Mouse (Mus musculus): Measurements from ENCODE around the gene Ly6g6e.

Ly6g6e gene

DNA sequence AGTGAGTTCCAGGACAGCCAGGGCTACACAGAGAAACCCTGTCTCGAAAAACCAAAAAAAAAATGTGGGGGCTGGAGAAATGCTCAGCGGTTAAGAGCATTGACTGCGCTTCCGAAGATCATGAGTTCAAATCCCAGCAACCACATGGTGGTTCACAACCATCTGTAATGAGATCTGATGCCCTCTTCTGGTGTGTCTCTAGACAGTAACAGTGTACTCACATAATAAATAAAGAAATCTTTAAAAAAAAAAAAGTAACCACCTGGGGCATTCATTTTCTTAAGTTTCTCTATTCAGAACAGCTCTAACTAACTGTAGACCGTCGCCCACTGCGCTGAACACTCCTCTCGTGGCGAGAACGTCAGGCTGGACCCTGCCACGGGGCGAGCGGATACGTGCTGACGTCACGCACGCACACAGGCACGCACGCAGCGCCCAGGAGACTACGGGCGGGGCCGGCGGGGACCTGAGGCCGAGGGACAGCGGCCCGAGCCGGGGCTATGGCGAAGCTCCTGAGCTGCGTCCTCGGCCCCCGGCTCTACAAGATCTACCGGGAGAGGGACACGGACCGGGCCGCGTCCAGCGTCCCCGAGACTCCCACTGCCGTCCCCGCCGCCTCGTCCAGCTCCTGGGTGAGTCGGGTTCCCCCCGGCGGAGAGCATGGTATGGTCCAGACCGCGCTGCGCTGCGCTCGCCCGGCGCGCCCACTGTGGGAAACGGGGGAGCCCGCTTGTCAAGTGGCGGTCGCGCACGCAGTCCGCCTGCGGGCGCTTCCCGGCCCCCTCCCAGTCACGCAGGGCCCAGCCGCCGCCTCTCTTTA lies 12.3 kb downstream of the Ly6g6e start, which contains the start of gene Abhd16a:
Abhd16a (plus strand) TSS at position 439 of the 820 bp plus-strand sequence.
- no peak for TF ChIP-seq CTCF (conservative IDR thresholded peaks at IDR 0.05; ENCODE audit: low read length)
- TF ChIP-seq POU5F1 (IDR thresholded peaks at IDR 0.05; ENCODE audit: borderline replicate concordance, low read length), result no peak
- TF ChIP-seq NANOG (IDR thresholded peaks at IDR 0.05; ENCODE audit: borderline replicate concordance, low read length), result no peak
- H3K36me3 ChIP-seq (ENCODE audit: insufficient read depth, low read length), result peaks cover 36% of the 10 kb centered on the region
- no peaks in the 10 kb centered on the region for H3K9me3 ChIP-seq (ENCODE audit: low read length)
- peak within 1 kb of the TSS; percentile 88 for H3K4me3 ChIP-seq (replicated peaks; ENCODE audit: low read length)
- peaks cover 36% of the 10 kb centered on the region for H3K4me1 ChIP-seq (replicated peaks; ENCODE audit: low read depth, low read length)
- H3K27me3 ChIP-seq (ENCODE audit: insufficient read depth, low read length), result 0 out of 2 replicates have a peak, but pooled peaks cover 2% of the 10 kb centered on the region

DNA sequence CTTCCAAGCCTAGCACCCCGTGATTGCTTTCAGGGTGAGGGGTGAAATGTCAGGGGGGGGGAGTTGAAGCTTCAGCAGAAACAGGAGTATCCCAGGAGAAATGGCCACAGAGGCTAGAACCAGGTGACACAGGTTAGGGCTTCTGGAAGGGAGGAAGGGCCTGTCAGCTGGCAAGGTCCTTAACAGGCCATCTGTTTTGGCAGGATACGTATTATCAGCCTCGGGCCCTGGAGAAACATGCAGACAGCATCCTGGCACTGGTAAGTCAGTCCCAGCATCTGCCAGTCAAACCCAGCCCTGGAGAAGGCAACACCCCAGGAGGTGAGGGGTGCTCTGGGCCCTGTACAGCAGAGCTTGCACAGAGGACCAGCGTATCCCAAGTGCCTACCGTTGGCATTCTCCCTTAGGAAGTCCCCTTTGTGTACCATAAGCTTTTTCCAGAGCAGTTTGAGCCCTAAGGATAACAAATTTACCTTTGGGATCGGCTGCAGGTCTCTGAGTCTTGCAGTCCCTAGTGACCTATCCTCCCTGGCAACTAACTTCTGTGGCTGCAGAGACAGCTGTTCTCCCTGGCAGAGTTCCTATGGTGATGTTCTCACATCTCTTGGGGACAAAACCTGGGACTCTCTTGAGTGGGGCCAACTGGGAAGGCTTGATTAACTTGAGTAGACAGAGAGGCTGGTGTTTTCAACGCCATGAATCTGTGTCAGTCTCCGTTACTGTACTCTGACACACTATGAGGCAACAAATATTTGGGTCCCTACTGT lies 13.6 kb downstream of the Ly6g6e start:
- no peak for TF ChIP-seq POU5F1 (IDR thresholded peaks at IDR 0.05; ENCODE audit: borderline replicate concordance, low read length)
- TF ChIP-seq NANOG (IDR thresholded peaks at IDR 0.05; ENCODE audit: borderline replicate concordance, low read length), result no peak
- no peak for TF ChIP-seq CTCF (conservative IDR thresholded peaks at IDR 0.05; ENCODE audit: low read length)

DNA sequence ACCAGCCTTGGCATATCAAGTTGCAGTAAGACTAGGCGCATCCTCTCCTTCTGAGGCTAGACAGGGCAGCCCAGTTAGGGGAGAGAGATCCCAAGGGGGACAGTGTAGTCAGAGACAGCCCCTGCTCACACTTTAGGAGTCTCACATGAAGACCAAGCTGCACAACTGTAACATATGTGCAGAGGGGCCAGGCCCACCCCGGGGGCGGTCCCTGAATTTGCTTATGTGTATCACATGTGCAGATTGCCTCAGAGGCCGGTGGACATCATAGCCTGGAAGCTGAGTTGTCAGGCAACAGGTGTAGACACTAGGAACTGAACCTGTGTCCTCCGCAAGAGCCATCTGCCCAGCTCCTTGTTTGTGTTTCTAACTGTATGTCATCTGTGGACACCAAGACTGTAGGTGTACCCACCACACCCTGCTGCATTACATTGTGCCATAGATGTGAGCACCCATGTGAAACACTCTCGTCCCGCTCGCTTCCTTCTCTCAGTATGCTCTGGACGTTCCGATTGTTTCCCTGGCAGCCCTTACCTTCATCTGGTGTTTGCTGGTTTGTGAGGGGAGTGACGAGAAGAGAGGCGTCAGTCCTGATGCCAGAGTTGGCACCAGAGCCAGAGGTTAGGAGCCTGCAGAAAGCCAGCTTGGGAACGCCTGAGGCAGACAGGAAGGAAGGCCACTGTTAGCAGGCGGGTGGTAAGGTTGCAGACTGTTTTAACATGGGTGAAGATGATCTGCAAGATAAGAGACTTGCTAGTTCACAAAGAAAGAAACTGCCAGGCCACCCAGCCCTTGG lies 15.9 kb downstream of the Ly6g6e start:
- no peak for TF ChIP-seq POU5F1 (IDR thresholded peaks at IDR 0.05; ENCODE audit: borderline replicate concordance, low read length)
- TF ChIP-seq NANOG (IDR thresholded peaks at IDR 0.05; ENCODE audit: borderline replicate concordance, low read length), result no peak
- TF ChIP-seq CTCF (conservative IDR thresholded peaks at IDR 0.05; ENCODE audit: low read length), result no peak
- Histone ChIP-seq H3K4me1 (replicated peaks; ENCODE audit: low read depth, low read length) (peaks cover 57% of the 10 kb centered on the region), H3K36me3 (ENCODE audit: insufficient read depth, low read length) (peaks cover 71% of the 10 kb centered on the region), H3K9me3 (ENCODE audit: low read length) (no peaks in the 10 kb centered on the region), H3K27me3 (ENCODE audit: insufficient read depth, low read length) (no peaks in the 10 kb centered on the region), H3K4me3 (replicated peaks; ENCODE audit: low read length) (no peak overlapping the region)

More for the DNA sequence above, 13.6 kb downstream of the Ly6g6e start:
- Histone ChIP-seq H3K4me1 (replicated peaks; ENCODE audit: low read depth, low read length) (peaks cover 36% of the 10 kb centered on the region), H3K9me3 (ENCODE audit: low read length) (no peaks in the 10 kb centered on the region), H3K4me3 (replicated peaks; ENCODE audit: low read length) (peak overlapping the region; percentile 88), H3K36me3 (ENCODE audit: insufficient read depth, low read length) (peaks cover 49% of the 10 kb centered on the region), H3K27me3 (ENCODE audit: insufficient read depth, low read length) (no peaks in the 10 kb centered on the region)

DNA sequence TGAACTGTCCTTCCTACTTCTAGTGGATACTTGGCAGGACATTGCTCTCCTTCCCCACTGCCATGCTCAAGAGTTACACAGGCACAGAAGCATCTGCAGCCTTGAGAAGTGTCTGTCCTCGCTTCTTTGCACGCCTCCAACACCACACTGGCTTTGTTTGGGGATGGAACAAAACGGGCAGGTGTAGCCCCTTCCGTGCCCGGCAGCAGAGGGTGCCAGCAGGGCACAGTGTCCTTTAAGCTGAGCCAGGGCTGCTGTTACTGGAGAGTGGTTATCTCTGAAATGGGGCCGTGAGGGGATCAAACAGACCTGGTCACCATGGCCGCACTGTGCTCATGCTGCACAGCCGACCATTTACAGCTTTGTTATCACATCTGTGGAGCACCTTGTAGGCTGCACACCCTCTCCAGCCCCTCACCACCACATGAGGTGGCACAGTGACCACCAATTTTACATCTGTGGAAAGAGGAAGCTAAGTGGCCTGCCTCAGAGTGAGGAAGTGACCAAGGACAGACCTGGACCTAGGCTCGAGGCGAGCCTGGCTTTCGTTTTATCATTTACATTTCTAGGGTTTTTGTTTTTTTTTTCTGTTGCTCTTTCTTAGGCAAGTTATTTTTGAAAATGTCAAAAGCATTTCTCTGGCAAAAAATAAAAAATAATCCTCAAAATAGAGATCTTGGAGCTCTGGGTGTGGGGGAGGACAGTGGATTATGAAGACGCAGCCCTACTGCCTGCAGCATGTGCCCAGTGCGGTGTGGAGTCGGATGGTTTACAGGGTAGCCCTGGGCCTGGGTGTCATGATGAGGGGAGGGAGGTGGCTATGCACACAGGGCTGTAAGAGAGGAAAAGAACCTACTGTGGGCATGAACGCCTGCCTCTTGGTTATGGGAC lies 18.0 kb downstream of the Ly6g6e start:
- Histone ChIP-seq H3K4me1 (replicated peaks; ENCODE audit: low read depth, low read length) (peaks cover 68% of the 10 kb centered on the region), H3K4me3 (replicated peaks; ENCODE audit: low read length) (no peak overlapping the region), H3K9me3 (ENCODE audit: low read length) (no peaks in the 10 kb centered on the region), H3K36me3 (ENCODE audit: insufficient read depth, low read length) (peaks cover 89% of the 10 kb centered on the region), H3K27me3 (ENCODE audit: insufficient read depth, low read length) (no peaks in the 10 kb centered on the region)
- no peak for TF ChIP-seq CTCF (conservative IDR thresholded peaks at IDR 0.05; ENCODE audit: low read length)
- TF ChIP-seq POU5F1 (IDR thresholded peaks at IDR 0.05; ENCODE audit: borderline replicate concordance, low read length), result no peak
- no peak for TF ChIP-seq NANOG (IDR thresholded peaks at IDR 0.05; ENCODE audit: borderline replicate concordance, low read length)

DNA sequence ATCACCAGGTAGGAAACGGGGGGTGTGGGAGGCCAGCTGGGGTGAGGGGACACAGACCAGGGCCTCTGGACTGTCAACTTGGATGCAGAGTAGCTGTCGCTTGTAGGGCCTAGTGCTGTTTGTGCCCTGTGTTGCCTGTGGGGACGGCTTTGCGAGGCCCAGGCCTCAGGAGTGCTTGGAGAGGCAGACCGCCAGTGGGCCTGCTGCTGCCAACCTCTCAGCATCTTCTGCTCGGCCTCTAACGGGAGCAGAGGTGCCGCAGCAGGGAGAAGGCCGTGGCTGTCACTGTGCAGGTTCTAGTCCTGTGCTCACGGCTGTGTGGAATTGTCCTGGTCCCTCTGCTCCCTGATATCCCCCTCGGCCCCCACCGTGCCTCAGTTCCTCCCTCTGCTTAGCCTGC lies 19.9 kb downstream of the Ly6g6e start:
- Histone ChIP-seq H3K4me3 (replicated peaks; ENCODE audit: low read length) (peak overlapping the region; percentile 52), H3K4me1 (replicated peaks; ENCODE audit: low read depth, low read length) (peaks cover 68% of the 10 kb centered on the region), H3K27me3 (ENCODE audit: insufficient read depth, low read length) (no peaks in the 10 kb centered on the region), H3K9me3 (ENCODE audit: low read length) (no peaks in the 10 kb centered on the region), H3K36me3 (ENCODE audit: insufficient read depth, low read length) (peaks cover 91% of the 10 kb centered on the region)
- TF ChIP-seq POU5F1 (IDR thresholded peaks at IDR 0.05; ENCODE audit: borderline replicate concordance, low read length) (no peak), CTCF (conservative IDR thresholded peaks at IDR 0.05; ENCODE audit: low read length) (no peak), NANOG (IDR thresholded peaks at IDR 0.05; ENCODE audit: borderline replicate concordance, low read length) (no peak)

DNA sequence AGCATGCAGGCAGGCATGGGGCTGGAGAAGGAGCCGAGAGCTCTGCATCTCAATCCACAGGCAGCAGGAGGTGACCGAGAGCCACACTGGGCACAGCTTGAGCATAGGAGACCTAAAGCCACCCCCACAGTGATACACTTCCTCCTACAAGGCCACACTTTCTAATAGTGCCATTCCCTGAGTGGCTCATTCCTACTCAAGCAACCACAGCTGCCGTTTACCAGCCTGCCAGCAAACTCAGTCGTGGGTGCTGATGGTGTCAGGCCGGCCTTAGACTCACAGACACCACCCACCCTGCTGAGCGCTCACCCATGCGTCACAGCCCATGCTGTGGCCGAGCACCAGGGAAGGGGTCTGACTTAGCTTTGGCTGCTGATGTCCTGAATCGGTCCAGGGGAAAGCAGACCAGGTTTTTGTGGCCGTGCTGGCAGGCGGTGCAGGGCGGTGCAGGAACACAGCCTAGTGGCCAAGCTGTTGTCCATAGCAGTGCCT lies 20.5 kb downstream of the Ly6g6e start:
- peak overlapping the region; percentile 52 for H3K4me3 ChIP-seq (replicated peaks; ENCODE audit: low read length)
- no peaks in the 10 kb centered on the region for H3K27me3 ChIP-seq (ENCODE audit: insufficient read depth, low read length)
- peaks cover 92% of the 10 kb centered on the region for H3K36me3 ChIP-seq (ENCODE audit: insufficient read depth, low read length)
- no peak for TF ChIP-seq POU5F1 (IDR thresholded peaks at IDR 0.05; ENCODE audit: borderline replicate concordance, low read length)
- H3K9me3 ChIP-seq (ENCODE audit: low read length), result no peaks in the 10 kb centered on the region
- H3K4me1 ChIP-seq (replicated peaks; ENCODE audit: low read depth, low read length), result peaks cover 70% of the 10 kb centered on the region

DNA sequence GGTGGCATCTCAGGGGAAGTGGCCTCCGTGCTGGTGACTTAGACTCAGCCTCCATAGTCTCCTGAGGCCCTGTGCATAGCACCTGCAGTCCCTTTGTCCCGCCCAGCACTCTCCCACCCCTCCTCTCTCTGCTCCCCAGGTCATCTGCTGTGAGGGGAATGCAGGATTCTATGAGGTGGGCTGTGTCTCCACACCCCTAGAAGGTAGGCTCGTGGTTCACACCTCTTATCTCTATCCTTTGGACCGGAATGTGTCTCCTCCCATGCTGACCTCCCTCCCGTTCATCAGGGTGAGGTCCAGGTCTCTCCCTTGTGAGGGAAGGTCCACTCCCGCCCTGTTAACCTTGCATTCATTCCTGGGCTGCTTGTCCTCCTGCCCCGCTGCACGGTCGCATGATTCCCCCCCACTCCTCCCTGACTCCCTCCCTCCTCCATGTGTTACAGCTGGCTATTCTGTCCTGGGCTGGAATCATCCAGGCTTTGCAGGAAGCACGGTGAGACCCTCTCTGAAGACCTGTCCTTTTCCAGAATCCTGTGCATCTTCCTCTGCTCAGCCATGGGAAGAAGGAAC lies 23.6 kb downstream of the Ly6g6e start:
- H3K4me3 ChIP-seq (replicated peaks; ENCODE audit: low read length), result peak overlapping the region; percentile 35
- H3K9me3 ChIP-seq (ENCODE audit: low read length), result no peaks in the 10 kb centered on the region
- H3K36me3 ChIP-seq (ENCODE audit: insufficient read depth, low read length), result peaks cover 80% of the 10 kb centered on the region
- no peak for TF ChIP-seq POU5F1 (IDR thresholded peaks at IDR 0.05; ENCODE audit: borderline replicate concordance, low read length)
- no peak for TF ChIP-seq NANOG (IDR thresholded peaks at IDR 0.05; ENCODE audit: borderline replicate concordance, low read length)
- no peaks in the 10 kb centered on the region for H3K27me3 ChIP-seq (ENCODE audit: insufficient read depth, low read length)
- peaks cover 61% of the 10 kb centered on the region for H3K4me1 ChIP-seq (replicated peaks; ENCODE audit: low read depth, low read length)
